Mouse (Mus musculus): Measurements from ENCODE around the gene Rspry1. TPM values are rescaled to one million over a fixed set of nuclear protein-coding genes. Genes with fewer than 3 reads are reported as not detected.

Rspry1 gene
- polyA plus RNA-seq (2015; fragmentation: Nextera tagmentation; extraction: Ambion mirVana): 35.0 and 38.7 TPM in 2 replicates

GRCm38 (mm10) chr8:94601607-94602385 lies at the start of gene Rspry1, which contains the start of gene Fam192a:
Rspry1 (plus strand) TSS chr8:94601937.
Fam192a (minus strand) TSS chr8:94601997.

DNA sequence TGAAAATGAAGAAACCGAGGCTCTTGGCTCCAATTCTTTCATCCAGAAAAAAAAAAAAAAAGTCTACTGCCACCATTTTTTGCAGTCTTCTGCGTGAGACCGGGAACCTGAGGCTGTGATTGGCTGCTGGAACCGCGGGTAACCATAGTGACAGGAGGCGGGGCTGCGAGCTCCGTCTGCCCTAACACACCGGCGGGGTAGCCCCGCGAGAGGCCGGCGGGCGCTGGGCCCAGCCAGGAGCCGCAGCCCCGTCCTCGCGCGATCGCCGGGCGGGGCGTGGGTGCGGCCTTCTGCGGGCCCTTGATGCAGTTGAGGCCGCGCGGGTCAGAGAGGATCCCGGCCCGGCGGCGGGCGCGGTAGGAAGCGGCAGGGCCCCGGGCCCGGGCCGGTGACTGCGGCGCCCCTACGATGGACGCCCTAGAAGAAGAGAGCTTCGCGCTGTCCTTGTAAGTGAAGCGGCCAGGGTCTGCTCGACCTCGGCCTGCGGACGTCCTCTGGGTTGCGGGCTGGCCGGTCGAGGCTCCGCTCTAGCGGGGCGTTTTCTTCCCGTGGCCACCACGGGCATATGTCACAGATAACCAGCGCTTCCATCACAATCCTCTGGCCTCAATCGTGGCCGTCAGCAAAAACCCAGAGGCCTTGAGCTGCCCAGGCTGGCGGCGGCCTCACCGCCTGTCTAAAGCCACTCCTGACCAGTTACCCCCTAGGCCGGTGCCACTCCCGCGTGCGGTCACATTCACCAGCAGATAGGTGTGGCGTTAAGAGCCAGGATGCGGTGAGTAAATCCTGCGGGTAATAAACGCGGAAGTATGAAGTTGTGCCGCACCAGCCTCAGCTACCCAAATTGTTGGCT lies 64.9 kb downstream of the Rspry1 start, which contains the start of gene Arl2bp:
TSS of gene Arl2bp (plus strand) at position 145 of the 853 bp plus-strand sequence.

DNA sequence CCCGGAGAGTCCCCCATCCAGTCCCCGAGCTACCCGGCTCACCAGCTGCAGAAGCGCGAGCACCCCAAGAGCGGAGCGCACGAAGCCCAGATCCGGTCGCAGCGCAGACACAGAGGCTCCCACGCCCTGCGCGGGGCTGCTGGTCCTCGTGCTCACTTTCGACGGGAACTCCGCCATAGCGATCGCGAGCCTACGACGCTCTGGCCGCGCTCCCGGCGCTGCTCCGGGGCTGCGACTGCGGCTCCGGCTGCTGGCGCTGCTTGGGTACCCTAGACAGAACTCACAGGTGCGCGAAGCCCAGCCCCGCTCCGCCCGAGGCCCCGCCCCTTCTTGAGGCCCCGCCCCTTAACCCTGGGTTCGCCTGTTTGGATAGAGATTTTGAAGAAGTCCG lies 94.3 kb downstream of the Rspry1 start, which contains the start of gene Pllp:
TSS of gene Pllp (minus strand) at position 285 of the 391 bp plus-strand sequence.

Other genes starting within 250 kb of the Rspry1 start
- gene Herpud1, start 215.5 kb upstream of the Rspry1 start, polyA plus RNA-seq (2015; fragmentation: Nextera tagmentation; extraction: Ambion mirVana): 66.4 and 66.9 TPM in 2 replicates
- 0.46 and 0.75 TPM in 2 replicates for gene Nlrc5, start 167.6 kb upstream of the Rspry1 start, polyA plus RNA-seq (2015; fragmentation: Nextera tagmentation; extraction: Ambion mirVana)
- 69.4 and 70.9 TPM in 2 replicates for gene Cpne2, start 68.9 kb upstream of the Rspry1 start, polyA plus RNA-seq (2015; fragmentation: Nextera tagmentation; extraction: Ambion mirVana)
- 58.9 and 63.6 TPM in 2 replicates for gene Fam192a, start 60 bp downstream of the Rspry1 start, polyA plus RNA-seq (2015; fragmentation: Nextera tagmentation; extraction: Ambion mirVana)
- 215 and 217 TPM in 2 replicates for gene Arl2bp, start 64.7 kb downstream of the Rspry1 start, polyA plus RNA-seq (2015; fragmentation: Nextera tagmentation; extraction: Ambion mirVana)
- gene Pllp, start 94.3 kb downstream of the Rspry1 start, polyA plus RNA-seq (2015; fragmentation: Nextera tagmentation; extraction: Ambion mirVana): 33.5 and 39.9 TPM in 2 replicates
- 0.14 TPM in 1 of 2 replicates, not detected in the other for gene Ccl22, start 143.7 kb downstream of the Rspry1 start, polyA plus RNA-seq (2015; fragmentation: Nextera tagmentation; extraction: Ambion mirVana)
- 117 and 123 TPM in 2 replicates for gene Cx3cl1, start 170.1 kb downstream of the Rspry1 start, polyA plus RNA-seq (2015; fragmentation: Nextera tagmentation; extraction: Ambion mirVana)
- 5.8 and 6.6 TPM in 2 replicates for gene Ccl17, start 208.5 kb downstream of the Rspry1 start, polyA plus RNA-seq (2015; fragmentation: Nextera tagmentation; extraction: Ambion mirVana)
- gene Coq9, start 236.4 kb downstream of the Rspry1 start, polyA plus RNA-seq (2015; fragmentation: Nextera tagmentation; extraction: Ambion mirVana): 61.8 and 63.5 TPM in 2 replicates
- 144 and 148 TPM in 2 replicates for gene Ciapin1, start 236.4 kb downstream of the Rspry1 start, polyA plus RNA-seq (2015; fragmentation: Nextera tagmentation; extraction: Ambion mirVana)

Data from neural tube, postnatal 0 days (tissue).